Mouse (Mus musculus): Measurements from ENCODE around the gene Arhgap22. TPM values are rescaled to one million over a fixed set of nuclear protein-coding genes. Genes with fewer than 3 reads are reported as not detected.

Gene Arhgap22
- polyA plus RNA-seq, 1 experiment, result 9.0 TPM

GRCm38 (mm10) chr14:33294488-33294887 is 80.7 kb downstream of the Arhgap22 start:
- TF ChIP-seq POLR2A (IDR thresholded peaks at IDR 0.05; ENCODE audit: low read depth, low read length), result no peak
- no peak for TF ChIP-seq CTCF (IDR thresholded peaks at IDR 0.05; ENCODE audit: borderline replicate concordance, insufficient read depth, low read length)
- Histone ChIP-seq H3K4me1 (ENCODE audit: control insufficient read depth, insufficient read depth, low read length) (no peaks in the 10 kb centered on the region), H3K27ac (ENCODE audit: insufficient read depth, low read length) (no peak overlapping the region)

GRCm38 (mm10) chr14:33296698-33297341 is 83.0 kb downstream of the Arhgap22 start:
- no peak for TF ChIP-seq CTCF (IDR thresholded peaks at IDR 0.05; ENCODE audit: borderline replicate concordance, insufficient read depth, low read length)

More at GRCm38 (mm10) chr14:33294488-33294887, 80.7 kb downstream of the Arhgap22 start:
- no peak overlapping the region for H3K4me3 ChIP-seq (ENCODE audit: insufficient read depth, low read length)

GRCm38 (mm10) chr14:33300591-33300990 is 86.8 kb downstream of the Arhgap22 start:
- Histone ChIP-seq H3K4me1 (ENCODE audit: control insufficient read depth, insufficient read depth, low read length) (no peaks in the 10 kb centered on the region), H3K4me3 (ENCODE audit: insufficient read depth, low read length) (no peak overlapping the region), H3K27ac (ENCODE audit: insufficient read depth, low read length) (no peak overlapping the region)
- TF ChIP-seq CTCF (IDR thresholded peaks at IDR 0.05; ENCODE audit: borderline replicate concordance, insufficient read depth, low read length), result no peak
- TF ChIP-seq POLR2A (IDR thresholded peaks at IDR 0.05; ENCODE audit: low read depth, low read length), result no peak

More at GRCm38 (mm10) chr14:33296698-33297341, 83.0 kb downstream of the Arhgap22 start:
- H3K27ac ChIP-seq (ENCODE audit: insufficient read depth, low read length), result no peak overlapping the region
- no peaks in the 10 kb centered on the region for H3K4me1 ChIP-seq (ENCODE audit: control insufficient read depth, insufficient read depth, low read length)
- H3K4me3 ChIP-seq (ENCODE audit: insufficient read depth, low read length), result no peak overlapping the region

- no peak overlapping the region for H3K4me3 ChIP-seq (ENCODE audit: insufficient read depth, low read length)
- no peak overlapping the region for H3K27ac ChIP-seq (ENCODE audit: insufficient read depth, low read length)
- no peaks in the 10 kb centered on the region for H3K4me1 ChIP-seq (ENCODE audit: control insufficient read depth, insufficient read depth, low read length)
- TF ChIP-seq POLR2A (IDR thresholded peaks at IDR 0.05; ENCODE audit: low read depth, low read length) (no peak), CTCF (IDR thresholded peaks at IDR 0.05; ENCODE audit: borderline replicate concordance, insufficient read depth, low read length) (no peak)
Observed at GRCm38 (mm10) chr14:33303348-33303819, 89.6 kb downstream of the Arhgap22 start.

GRCm38 (mm10) chr14:33305645-33306281 is 91.9 kb downstream of the Arhgap22 start:
- Histone ChIP-seq H3K4me1 (ENCODE audit: control insufficient read depth, insufficient read depth, low read length) (peaks cover 4% of the 10 kb centered on the region; the same call in 1 of the 2 replicates), H3K4me3 (ENCODE audit: insufficient read depth, low read length) (no peak overlapping the region), H3K27ac (ENCODE audit: insufficient read depth, low read length) (no peak overlapping the region)
- TF ChIP-seq POLR2A (IDR thresholded peaks at IDR 0.05; ENCODE audit: low read depth, low read length) (no peak), CTCF (IDR thresholded peaks at IDR 0.05; ENCODE audit: borderline replicate concordance, insufficient read depth, low read length) (no peak)

GRCm38 (mm10) chr14:33310719-33311118 is 96.9 kb downstream of the Arhgap22 start:
- no peak for TF ChIP-seq POLR2A (IDR thresholded peaks at IDR 0.05; ENCODE audit: low read depth, low read length)
- TF ChIP-seq CTCF (IDR thresholded peaks at IDR 0.05; ENCODE audit: borderline replicate concordance, insufficient read depth, low read length), result no peak
- peaks cover 4% of the 10 kb centered on the region; the same call in 1 of the 2 replicates for H3K4me1 ChIP-seq (ENCODE audit: control insufficient read depth, insufficient read depth, low read length)
- no peak overlapping the region for H3K4me3 ChIP-seq (ENCODE audit: insufficient read depth, low read length)
- H3K27ac ChIP-seq (ENCODE audit: insufficient read depth, low read length), result peak overlapping the region; percentile 49; the same call in 1 of the 2 replicates

GRCm38 (mm10) chr14:33312309-33312708 is 98.5 kb downstream of the Arhgap22 start:
- peaks cover 4% of the 10 kb centered on the region; the same call in 1 of the 2 replicates for H3K4me1 ChIP-seq (ENCODE audit: control insufficient read depth, insufficient read depth, low read length)
- no peak for TF ChIP-seq POLR2A (IDR thresholded peaks at IDR 0.05; ENCODE audit: low read depth, low read length)
- no peak for TF ChIP-seq CTCF (IDR thresholded peaks at IDR 0.05; ENCODE audit: borderline replicate concordance, insufficient read depth, low read length)
- no peak overlapping the region for H3K27ac ChIP-seq (ENCODE audit: insufficient read depth, low read length)
- H3K4me3 ChIP-seq (ENCODE audit: insufficient read depth, low read length), result no peak overlapping the region

- no peak overlapping the region for H3K4me3 ChIP-seq (ENCODE audit: insufficient read depth, low read length)
- no peak overlapping the region for H3K27ac ChIP-seq (ENCODE audit: insufficient read depth, low read length)
- H3K4me1 ChIP-seq (ENCODE audit: control insufficient read depth, insufficient read depth, low read length), result peaks cover 4% of the 10 kb centered on the region; the same call in 1 of the 2 replicates
- TF ChIP-seq POLR2A (IDR thresholded peaks at IDR 0.05; ENCODE audit: low read depth, low read length) (no peak), CTCF (IDR thresholded peaks at IDR 0.05; ENCODE audit: borderline replicate concordance, insufficient read depth, low read length) (peak; percentile 91)
Observed at GRCm38 (mm10) chr14:33313624-33314023, 99.8 kb downstream of the Arhgap22 start.

- peaks cover 4% of the 10 kb centered on the region; the same call in 1 of the 2 replicates for H3K4me1 ChIP-seq (ENCODE audit: control insufficient read depth, insufficient read depth, low read length)
- no peak overlapping the region for H3K4me3 ChIP-seq (ENCODE audit: insufficient read depth, low read length)
- H3K27ac ChIP-seq (ENCODE audit: insufficient read depth, low read length), result no peak overlapping the region
- TF ChIP-seq POLR2A (IDR thresholded peaks at IDR 0.05; ENCODE audit: low read depth, low read length) (no peak), CTCF (IDR thresholded peaks at IDR 0.05; ENCODE audit: borderline replicate concordance, insufficient read depth, low read length) (no peak)
Observed at GRCm38 (mm10) chr14:33314160-33314559, 100.3 kb downstream of the Arhgap22 start.

- Histone ChIP-seq H3K4me3 (ENCODE audit: insufficient read depth, low read length) (no peak overlapping the region), H3K27ac (ENCODE audit: insufficient read depth, low read length) (no peak overlapping the region), H3K4me1 (ENCODE audit: control insufficient read depth, insufficient read depth, low read length) (peaks cover 4% of the 10 kb centered on the region; the same call in 1 of the 2 replicates)
- no peak for TF ChIP-seq CTCF (IDR thresholded peaks at IDR 0.05; ENCODE audit: borderline replicate concordance, insufficient read depth, low read length)
- TF ChIP-seq POLR2A (IDR thresholded peaks at IDR 0.05; ENCODE audit: low read depth, low read length), result no peak
Observed at GRCm38 (mm10) chr14:33315111-33315510, 101.3 kb downstream of the Arhgap22 start.
